Mouse (Mus musculus) monocyte, adult 5-6 weeks (primary cell): ENCODE results near the gene Naa20. TPM values are rescaled to one million over a fixed set of nuclear protein-coding genes. Genes with fewer than 3 reads are reported as not detected.

Source experiments
- ATAC-seq: fragments of 153-309, 156-312 bp; replicated peaks from 2 replicates; pipeline ENCODE4 v1.8.0; 2017; ENCODE audit warnings: mild to moderate bottlenecking; ENCODE audit not compliant: low TSS enrichment, insufficient number of reproducible peaks, severe bottlenecking, poor library complexity, low FRiP score
- total RNA-seq: library from RNA; stranded (forward); fragments of 200-1000, 200-491, 200-594 nt; gene quantifications from 3 replicates; pipeline ENCODE4 v1.2.3, GENCODE M21; 2017

Gene Naa20
- total RNA-seq, result 46.0 to 84.9 TPM (median 64.9 TPM) in 3 replicates

DNA sequence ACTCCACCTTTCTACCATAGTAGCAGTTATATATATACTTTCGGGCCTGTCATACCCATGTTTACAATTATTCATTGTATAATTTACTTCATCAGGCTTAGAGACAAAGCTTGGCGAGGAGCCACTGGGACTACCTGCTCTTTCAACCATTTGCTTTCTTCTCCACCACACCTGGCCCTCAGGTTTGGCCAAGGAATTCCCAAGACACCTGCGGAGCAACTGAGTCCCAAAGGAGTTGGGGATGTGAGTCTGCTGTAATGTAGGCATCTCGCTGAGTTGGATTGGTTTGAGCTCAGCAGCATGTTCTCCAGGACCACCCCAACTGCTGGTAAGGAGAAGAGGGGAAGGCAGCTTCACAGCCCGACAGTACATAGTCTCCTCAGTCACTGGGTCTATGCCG, at the start of gene Naa20:
Gene Naa20, plus strand, starts transcription at position 239 of the 400 bp plus-strand sequence.
- ATAC-seq, result no peak

DNA sequence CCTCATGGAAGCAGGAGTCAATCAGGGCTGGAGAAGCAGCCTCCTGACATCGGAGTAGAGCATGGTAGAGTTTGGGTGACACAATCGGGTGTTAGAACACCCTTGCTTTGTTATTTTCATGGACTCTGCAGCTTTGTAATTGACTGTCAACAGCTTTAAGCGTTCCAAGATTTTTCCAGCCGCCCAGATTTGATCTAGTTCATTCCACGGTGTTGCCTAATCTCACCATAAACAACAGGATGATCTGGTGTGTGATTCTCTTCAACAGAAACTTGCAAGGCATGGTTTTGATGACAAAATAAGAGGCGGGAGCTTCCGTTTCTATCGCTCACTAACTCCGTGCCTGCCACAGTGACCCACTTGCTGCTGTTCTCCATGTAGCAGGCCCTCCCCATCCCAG, 46.1 kb upstream of the Naa20 start:
- ATAC-seq, result no peak

DNA sequence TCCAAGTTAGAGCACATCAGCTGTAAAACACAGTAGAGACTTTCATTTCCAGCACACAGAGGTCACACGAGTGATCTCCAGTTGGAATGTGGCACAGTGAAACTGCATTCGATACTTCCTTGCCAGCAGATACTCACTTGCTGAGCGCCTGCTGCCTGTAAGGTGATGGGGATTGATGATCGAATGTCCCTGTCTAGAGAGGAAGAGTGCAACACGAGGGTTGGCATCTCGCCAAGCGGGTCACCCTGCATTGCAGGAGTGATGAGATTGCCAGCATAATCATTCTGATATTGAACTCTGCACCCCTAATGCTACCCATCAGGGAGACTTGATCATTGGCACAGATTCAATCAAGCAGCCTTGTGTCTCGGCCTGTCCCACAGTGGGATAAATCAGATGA, 44.0 kb upstream of the Naa20 start:
- no peak for ATAC-seq

DNA sequence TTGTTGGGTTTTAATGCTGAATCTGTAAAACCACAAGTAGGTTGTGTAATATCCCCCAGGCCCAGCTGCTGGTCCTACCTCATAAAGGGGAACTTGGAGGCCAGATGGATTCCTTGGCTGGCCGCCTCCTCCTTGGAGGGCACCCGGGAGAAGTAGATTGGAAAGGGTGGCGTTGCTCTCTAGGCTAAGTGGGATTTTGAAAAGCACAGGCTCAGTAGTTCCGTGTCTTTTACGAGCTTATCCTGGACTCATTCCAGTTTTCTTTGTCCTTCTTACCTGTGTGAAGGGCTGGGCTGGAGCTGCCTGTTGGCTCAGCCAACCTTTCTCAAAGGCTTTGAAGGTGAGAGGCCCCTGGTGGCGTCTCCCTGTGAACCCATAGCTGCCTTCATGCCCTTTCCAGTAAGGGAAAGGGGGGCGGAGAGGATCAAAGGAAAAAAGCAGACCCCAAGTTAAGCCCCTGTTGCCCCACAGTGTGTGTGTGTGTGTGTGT, 42.4 kb upstream of the Naa20 start:
- peak; percentile 46; the same call in 1 of the 2 replicates for ATAC-seq

DNA sequence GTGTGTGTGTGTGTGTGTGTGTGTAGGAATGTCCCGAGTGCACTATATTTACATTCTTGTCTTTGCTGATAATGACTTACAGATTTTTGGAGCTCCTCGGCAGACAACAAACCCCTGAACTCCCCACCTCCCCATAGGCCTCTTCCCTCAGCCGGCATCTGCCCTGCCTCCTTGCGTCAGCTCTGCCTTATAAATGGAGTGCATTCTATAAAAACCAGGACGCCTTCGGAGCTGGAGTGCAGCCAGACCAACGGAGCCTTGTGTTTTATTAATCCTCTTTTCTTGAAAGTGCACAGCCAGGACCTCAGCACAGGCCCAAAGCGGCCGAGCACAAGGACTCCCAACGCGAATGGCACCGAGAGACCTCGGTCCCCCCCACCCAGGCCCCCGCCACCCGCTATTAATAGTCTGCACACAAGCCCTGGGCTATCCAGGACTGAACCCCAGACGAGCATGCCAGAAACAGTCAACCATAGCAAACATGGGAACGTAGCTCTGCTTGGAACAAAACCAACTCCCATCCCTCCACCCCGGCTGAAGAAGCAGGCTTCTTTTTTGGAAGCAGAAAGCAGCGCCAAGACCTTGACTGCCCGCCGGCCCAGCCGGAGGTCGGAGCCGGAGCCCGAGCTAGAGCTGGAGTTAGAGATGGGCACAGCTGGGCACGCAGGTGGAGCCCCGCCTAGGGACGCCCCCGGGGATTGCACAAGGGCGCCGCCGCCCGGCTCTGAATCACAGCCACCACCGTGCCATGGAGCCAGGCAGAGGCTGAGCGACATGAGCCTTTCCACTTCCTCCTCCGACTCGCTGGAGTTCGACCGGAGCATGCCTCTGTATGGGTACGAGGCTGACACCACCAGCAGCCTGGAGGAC, 41.7 kb upstream of the Naa20 start:
- ATAC-seq, result peak; percentile 78

DNA sequence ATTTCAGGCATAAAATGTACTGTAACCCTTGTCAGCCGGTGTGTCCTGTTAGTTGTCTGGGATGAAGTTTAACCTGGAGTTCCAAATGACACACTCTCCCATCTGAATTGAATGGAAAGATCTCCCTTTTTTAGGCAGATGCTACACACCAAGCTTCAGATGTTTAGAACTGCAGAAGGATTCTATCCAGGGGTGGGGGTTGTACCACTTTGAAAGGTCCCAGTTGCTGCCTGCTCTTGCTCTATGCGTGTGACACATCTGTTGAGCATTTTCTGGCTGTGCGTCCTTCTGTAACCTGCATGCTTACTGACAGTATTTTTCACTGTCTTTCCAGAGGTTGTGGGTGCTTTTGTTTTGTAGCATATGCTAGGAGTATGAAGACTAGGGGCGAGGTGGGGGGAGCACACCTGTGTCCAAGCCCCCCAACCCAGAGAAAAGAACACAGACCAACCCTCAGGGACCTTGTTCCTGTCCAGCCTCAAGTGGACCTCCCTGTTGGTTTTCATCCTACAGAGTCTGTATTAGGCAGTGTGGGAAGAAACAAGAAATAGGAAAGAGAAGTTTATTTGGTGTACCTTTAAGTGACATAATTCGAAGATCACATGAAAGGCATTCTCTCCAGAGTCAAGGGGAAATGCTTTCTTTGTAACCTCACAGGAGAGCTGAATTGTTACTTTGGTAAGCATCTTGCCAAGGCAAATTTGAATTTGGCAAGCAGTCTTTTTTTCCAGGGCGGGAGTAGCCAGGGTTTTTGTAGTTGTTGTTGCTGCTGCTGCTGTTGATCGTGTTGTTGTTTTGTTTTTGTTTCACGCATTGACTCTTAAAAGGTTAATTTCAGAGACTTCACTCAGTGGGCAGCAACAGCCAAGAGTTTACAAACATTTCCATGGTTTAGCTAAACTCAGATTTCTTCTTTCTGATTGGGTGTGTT, 40.4 kb upstream of the Naa20 start:
- no peak for ATAC-seq

DNA sequence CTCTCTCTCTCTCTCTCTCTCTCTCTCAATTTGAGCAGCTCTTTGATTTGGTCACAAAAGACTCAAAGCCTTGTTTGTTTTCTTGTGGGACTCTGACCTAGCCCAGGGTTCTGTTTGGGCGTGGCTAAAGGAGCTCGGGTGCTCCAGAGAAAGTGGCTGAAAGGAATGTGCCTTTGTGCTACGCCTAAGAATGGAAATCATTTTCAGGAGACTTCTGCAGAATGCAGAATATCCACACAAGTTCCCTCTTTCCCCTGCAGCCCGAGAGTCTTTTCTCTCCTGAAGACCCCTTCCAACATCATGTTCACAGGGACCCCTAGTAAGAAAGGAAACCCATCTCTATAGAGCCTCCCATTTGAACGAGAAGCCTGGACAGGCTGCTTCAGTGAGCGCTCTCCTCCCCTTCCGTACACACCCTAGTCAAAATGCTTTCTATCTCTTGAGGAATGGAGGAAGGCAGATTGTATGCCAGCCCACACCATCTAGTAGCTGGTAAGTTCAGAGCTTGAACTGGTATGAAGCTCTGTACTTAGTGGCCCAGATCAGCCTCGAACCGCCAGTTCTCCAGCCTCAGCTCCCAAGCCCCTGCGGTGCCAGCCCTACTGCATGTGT, 39.6 kb upstream of the Naa20 start:
- ATAC-seq, result no peak

DNA sequence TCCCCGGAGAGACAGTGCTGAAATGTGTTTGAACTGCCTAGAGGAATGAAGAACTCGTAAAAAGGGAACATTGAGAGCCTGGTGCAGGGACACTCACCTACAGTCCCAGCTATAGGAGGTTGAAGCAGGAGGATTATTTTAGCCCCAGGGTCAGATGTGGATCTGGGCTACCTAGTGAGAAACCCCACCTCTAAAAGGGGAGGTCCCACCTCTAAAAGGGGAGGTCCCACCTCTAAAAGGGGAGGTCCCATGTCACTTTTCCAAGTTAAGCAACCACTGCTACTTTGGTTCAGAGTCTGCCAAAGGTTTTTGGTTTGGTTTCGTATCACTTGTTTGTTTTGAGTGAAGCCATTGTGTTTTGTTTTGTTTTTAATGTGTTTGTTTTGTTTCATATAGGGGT, 36.6 kb upstream of the Naa20 start:
- no peak for ATAC-seq

DNA sequence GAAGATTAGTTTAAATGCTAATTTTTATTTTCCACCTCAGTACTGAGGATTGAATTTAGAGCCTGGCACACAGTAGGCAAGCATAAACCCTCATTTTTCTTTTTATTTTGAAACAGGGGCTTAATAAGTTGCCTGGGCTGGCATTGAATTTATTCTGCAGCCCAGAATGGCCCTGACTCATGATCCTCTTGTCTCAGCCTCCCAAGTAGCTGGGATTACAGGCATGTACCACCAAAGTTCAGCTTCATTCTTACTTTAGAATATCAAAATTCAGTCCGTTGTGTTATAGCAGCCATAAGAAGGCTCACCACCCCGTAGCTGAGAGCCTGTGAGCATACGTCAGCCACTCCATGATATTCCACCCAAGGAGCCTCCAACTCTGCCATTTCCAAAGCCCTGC, 35.7 kb upstream of the Naa20 start:
- ATAC-seq, result no peak

DNA sequence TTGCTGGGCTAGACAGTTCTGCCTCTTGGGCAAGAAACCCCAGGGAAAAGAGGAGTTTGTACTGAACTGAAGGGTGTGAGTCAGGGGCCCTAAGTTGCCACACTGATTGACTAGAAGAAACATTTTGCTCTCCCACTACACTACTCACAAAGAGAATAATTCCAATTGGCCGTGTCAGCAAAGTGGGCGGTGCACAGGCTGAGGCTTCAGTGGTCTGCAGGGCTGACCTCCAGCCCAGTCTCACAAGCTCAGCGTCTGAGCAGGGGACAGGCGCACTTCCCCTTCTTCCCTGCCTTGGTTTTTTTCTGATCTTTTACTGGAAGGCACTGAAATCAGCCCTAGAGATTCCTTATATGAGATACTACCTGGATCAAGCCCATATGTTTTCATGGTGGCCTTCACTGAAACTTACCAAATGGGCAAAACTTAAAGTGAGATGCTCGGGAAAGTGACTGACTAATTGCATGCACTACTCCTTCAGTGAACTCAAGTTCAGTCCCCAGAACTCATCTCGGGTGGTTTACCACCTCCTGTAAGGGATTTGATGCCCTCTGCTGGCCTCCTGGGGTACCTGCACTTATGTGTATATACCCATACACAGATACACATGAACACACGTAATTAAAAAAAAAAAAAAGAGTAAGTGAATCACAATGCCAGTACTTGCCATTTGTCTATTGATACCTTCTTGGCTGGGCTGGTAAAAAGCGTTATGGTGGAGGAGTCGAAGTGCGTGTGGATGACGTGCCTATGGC, 35.0 kb upstream of the Naa20 start:
- no peak for ATAC-seq

DNA sequence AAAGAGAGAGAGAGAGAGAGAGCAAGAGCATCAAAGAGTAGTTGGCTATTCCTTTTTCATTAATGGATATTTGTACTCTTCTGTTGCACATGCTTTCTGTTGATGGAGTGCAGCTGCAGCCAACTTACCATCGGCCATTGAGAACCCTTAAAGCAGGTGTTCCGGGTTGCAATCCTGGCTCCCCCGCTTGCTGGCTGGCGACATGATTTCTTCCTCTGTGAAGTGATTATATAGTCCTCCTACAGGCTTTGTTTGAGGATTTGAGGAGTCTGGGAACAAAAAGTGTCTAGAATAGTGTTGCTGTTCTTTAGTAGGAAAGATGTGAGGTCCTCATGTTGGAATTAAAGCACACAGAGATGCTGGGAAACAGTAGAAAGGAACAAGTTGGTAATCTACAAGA, 30.6 kb upstream of the Naa20 start:
- ATAC-seq, result no peak

DNA sequence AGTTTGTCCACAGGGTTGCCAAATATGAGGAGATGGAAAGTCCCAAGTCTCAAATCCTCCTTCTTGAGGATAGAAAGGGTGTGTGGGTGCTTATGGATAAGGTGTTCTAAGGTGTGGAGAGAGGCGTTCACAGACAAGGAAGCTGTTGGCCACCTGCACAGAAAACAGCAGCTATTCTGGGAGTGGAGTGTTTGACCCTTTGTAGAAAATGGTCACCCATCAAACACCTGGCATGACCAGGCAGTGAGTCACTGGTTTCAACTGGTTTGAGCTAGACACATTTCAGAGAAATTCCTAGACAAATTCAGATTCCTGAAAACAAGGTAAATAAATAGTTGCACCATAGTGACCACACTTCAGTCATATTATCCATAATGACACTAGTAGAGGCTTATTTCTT, 29.8 kb upstream of the Naa20 start:
- no peak for ATAC-seq

DNA sequence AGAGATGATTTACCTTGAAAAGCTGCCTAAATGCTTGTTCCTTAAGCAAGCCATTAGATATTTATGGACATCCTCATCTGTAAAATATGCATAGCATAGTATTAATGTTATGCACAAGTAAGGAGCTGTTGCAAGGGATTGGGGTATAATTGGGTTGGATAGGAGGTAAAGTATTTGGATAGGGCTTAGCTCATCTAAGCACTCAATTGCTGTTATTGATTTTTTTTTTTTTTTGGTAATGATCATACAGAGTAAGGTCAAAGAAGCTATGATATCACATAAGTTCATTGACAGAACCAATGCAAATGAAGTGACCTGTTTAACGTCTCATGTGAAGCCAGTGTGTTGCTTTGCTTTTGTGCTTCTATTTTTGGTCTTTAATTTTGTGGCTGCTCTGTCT, 27.9 kb upstream of the Naa20 start:
- no peak for ATAC-seq

DNA sequence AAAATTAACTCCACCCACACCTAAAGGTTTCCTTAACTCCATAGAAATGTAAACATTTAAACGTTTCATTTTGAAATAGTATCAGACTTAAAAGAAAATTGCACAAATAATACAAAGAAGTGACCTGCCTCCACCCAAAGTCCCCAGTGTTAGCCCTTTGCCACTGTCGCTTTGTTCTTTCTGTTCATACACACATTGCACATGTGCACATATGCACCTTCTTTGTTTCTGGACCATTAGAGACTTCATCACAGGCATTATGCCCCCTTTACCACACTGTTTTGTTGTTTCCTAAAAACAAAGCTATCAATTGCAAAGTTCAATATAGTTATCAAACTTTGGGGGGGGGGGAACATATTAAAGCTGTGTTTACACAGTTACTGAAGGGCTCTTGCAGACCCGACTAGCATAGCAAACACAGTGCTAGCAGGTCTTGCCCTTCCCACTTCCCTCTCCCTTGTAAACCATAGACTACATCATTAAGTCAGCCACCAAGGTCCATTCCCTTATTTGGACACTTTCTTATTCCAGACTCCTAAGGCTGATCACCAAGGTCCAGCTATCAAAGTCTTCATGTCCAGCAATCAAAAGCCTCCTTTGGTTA, 26.9 kb upstream of the Naa20 start:
- no peak for ATAC-seq

DNA sequence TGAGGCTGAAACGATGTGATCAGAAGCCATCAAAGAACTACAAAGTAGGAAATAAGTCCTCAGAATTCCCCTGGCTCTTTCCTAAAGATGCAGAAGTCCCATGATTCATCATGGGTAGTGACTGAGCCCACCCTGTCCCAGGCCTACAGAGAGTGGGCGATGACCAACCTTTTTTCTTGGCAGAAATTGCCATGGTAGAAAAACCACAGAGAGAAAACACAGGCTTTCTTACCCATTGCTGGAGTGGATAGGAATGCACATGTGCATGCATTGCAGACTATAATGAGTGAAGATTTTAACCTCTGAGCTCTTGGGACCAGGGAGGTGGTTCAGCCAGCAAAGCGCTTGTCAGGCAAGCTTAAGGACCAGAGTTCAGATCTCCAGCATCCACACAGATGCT, 24.7 kb upstream of the Naa20 start:
- ATAC-seq, result no peak

DNA sequence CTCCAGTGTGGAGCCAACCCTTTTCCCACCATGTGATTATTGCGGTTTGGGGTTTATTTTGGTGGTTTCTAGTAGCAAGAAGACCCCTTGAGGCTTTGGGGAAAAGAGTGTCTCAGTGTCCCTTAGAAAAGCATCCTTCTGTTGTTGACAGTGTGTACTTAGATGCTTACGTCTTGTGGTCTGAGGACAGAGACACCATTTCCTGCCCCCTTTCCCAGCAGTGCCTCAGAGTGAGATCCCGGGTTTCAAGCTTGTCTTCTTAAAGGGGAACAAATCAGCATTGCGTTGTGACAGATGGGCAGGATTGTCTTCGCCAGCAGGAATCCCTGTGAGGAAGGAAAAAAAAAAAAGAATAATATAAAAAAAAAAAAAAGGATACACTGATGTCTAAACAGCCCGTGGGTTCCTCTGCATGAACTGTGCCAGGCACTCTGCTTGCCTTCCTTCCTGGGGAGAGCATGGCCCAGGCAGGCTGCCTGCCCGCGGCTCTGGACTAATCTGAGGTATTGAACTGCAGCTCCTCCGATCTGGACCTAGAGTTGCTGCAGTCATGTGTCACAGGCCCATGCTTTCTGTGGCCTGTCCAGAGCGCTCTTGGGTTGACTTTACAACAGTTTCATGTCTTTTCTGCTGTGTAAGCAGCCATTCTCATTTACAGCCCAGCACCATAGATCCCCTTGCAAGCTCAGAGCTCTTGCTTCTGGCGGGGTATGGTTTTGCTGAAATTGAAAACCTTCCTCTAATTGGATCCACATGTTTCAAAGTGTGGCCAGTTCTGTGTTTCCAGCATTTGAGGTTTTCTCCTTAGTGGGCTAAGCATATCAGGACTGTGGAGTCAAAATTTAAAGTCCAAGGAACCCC, 20.8 kb upstream of the Naa20 start:
- no peak for ATAC-seq

DNA sequence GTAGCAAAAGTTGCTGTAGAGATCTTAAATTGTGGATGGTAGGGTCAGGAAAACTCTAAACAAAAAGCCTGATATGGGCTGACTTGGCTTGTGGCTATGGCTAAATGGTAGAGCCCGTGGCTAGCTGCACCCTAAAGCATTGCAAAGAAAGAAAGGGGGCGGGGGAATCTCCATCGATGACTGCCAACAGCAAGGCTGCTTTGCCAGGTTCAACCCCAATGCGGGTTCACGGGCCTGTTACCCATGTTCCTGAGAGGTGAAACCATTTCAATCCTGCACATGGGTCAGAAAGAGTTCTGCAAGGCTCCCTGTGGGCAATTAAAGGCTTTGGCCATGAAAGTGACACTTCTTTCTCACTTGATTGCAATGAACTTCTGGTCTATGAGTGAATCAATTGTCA, 20.0 kb upstream of the Naa20 start:
- no peak for ATAC-seq
